Mouse (Mus musculus) T-helper 17 cell (primary cell): Measurements from ENCODE around the gene Gchfr.

Source experiments
- in situ Hi-C, 2 experiments: fragments of 300-600 bp; cut with MboI, MseI; formaldehyde crosslinking; loops; 1 replicate in 1 of 2; 2 replicates in 1 of 2; pipeline ENCODE4 v1.15.1; 2025; ENCODE audit warnings: high pct_unique_total_duplicates in 2 of 2

Gene Gchfr

DNA sequence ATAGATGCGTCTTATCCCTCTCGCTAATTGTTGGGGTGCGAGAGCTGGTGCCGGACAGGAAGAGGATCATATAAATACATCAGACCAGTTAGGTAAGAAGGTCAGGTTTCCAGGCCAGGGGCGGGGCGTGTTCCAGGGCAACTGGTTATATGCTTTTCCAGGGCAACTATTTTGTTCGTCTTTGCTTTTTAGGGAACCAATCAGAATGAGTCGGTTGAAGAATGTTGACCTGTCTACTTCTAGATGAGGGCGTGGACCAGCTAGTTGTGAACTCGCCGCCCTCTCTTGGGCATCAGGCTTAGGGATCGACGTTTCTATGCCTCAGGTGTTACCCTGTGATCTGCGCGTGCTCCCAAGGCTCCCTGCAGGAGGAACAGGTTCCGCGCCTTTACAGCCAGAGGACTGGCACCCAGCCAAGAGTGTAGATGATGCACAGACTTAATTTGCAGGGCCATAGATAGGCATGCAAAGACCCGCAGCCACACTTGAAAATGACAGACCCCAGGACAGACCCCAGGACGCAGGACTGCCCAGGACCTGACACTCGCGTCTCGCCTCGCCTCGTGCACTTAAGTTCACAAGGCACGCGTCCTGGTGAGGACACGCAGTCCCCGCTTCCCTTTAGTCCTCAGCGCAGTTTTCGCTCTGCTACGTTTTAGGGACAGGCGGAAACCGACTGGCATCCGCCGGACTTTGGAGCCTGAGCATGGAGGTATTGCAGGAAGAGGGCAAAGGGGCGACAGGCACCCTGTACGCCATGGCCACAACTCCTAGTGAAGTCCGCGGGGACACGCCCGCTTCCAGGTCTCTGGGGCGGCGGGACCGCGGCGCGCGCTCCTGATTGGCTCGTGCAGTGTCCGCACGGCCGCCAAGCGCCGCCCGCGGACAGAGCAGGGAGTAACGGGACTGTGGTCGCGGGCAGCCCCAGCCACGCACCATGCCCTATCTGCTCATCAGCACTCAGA lies at the start of gene Gchfr:
TSS of gene Gchfr (plus strand) at position 873 of the 965 bp plus-strand sequence.
- in situ Hi-C loops, result no loop called here

DNA sequence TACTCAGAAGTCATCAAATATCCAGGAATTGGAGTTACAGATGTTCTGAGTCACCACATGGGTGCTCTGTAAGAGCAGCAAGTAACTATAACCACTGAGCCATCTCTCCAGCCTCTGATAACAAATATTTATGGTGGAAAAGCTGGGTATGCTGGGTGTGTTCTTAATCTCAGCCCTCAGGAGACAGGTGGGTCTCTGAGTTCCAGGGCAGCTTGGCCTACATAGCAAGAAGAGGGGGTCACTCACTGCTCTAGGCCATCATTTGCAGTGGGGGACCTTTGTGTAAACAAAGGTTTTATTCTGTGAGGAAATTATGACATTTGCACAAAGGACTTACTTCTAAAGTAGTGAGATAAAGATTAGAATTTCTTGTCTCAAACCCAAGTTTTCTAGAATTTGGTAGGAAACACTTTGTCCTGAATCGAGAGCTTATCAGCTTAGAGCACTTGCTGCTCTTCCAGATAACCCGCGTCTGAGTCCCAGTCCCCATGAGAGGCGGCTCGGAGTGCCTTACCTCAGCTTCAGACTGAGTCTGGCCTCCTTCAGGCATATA lies 31.2 kb upstream of the Gchfr start:
- in situ Hi-C loops, result no loop called here

DNA sequence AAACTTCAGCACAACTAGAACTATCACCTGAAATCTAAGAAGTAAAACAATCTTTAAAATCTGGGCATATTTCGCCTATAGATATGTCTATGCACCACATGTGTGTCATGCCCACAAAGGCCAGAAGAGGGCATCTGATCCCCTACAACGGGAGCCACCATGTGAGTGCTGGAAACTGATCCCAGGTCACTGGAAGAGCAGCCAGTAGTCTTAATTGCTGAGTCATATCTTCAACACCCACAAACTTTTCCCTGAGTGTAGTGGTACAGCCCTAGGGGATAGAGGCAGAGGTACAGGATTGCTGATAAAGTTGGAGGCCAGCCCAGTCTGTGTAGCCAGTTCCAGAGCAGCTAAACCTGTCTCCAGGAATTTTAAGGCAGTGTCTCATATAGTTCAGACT lies 22.4 kb upstream of the Gchfr start:
- in situ Hi-C loops, result no loop called here

DNA sequence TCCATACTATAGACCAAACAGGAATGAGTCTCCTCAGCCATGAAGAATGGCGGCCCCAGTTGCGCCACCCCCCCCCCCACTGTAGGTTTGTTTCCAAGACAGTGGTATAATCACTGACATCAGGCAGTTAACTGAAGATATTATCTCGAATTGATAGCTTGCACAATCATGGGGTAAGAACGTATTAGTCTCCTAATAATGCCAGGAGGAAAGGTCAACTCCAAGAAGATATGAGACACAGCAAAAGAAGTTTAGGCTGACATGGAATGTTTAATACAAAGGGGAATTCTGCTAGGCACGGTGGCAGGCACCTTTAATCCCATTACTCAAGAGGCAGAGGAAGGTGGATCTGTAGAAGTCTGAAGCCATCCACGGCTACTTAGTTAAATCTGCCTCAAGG lies 21.1 kb upstream of the Gchfr start:
- in situ Hi-C loops, result no loop called here

DNA sequence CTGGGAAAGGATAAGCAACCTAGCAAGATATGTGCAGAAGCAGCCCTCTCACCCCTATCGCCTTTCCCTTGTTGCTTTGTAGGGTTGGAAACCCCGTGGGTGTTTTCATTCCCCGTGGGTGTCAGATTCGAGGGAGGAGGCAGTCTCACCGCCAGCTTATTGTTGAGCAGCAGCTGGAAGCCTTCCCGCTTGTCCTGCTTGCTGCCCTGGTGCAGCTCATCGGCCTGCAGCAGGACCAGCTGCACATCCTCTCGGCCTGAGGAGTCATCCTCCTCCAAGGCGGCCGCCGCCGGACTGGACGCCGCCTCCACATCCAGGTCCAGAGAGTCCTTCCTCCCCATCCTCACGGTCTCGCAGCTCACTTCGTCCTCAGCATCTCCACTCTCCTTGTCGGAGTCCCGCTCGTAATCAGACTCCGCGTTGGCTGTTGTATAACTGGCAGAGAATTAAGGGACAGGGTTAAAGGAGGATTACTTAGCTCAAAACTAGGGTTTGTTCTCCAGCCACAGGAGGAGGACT lies 20.4 kb upstream of the Gchfr start:
- in situ Hi-C loops, result no loop called here

DNA sequence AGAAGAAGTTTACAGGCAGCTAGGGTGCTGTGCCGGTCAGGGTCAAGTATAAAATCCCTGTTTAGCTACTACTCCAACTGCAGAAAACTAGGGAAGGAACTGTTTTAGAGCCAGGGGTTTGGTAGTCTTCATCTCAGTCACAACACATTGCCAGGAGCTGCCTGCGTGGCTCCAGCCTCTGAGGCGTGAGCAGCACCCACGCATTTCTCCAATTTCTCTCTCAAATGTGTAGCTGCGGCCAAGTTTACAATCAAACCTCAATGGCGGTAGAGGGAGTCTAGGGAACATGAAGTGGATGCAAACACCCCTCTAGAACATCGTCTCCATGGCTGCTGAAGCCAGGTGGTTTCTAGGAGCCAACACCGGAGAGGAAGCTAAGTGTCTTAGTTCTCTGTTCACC lies 19.8 kb upstream of the Gchfr start:
- in situ Hi-C loops, result no loop called here

DNA sequence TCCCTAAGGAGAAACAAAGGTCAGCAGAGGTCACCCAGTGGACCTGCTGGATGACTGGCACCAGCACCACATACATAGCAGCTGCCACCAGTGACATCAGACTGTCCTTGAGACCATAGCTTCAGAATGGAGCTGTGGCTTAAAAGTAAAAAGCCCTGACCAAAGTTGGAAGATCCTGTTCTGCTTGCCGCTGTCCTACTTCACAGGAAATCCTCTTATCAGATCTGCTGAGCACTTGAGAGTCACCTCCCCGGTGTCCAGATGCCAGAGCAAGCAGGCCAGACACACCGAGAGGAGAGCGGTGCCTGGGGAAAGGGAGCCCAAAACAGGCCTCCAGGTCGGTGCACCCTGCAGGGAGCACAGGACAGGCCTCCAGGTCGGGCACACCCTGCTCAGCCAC lies 15.3 kb upstream of the Gchfr start:
- in situ Hi-C loops, result no loop called here

DNA sequence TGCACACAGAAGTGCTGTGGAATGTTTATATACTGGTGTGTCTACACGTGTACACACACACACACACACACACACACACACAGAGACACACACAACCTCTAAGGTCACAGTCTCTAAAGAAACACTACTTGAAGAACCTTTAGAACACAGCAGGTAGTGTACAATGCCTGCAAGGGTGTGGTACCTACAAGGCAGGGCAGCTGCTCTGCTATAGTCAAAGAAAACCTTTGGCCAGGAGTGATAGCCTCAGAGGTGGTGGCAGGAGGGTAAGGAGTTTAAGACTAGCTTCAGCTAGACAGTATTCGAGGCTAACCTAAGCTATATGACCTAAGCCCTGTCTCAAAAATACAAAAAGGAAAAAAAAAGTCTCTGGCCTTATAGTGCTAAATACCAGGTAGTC lies 12.9 kb upstream of the Gchfr start:
- in situ Hi-C loops, result no loop called here

DNA sequence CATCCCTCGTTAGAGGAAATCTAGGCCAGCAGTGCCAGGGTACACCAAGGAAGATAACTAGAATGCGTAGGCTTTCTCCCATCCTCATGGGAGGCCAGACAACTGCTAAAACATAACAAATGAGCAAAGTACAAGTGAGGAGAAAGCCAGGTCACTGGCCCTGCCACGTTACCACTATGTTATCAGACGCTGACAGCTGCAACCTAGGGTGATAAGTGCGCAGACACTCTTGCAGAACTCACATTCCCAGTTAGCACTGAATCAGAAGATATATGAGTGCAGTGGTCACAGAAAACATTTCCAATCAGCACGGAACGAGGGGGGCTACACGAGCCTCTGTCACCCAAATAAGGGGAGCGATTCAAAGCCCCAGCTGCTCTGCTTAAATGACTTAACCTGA lies 12.2 kb upstream of the Gchfr start:
- in situ Hi-C loops, result no loop called here

DNA sequence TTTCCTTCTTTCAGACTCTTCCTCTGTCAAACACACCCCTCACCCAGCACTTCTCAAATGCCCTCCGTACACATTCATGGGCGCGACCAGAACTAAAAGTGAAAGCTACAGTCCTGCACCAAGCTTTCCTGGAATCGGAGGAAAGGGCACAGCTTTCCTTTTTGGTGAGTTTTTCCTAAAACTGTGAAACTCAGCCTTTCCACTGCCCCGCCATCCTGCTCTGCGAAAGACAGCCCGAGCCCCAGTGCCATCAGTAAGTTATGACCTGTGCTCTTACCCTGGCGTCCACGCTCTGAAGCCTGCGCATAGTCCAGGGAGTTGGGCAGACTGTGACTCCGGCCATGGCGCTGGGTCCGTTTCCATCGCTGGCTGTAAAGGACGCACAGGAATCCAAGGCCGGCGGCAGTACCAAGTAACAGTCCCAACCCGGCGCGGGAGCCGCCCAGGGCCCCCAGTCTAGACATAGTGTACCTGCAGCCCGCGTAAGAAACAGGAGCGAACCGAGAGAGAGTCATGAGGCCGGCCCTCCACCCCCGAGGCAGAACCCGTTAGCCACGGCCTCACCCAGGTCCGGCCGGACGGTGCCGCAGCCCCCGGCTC lies 11.4 kb upstream of the Gchfr start:
- in situ Hi-C loops, result no loop called here

DNA sequence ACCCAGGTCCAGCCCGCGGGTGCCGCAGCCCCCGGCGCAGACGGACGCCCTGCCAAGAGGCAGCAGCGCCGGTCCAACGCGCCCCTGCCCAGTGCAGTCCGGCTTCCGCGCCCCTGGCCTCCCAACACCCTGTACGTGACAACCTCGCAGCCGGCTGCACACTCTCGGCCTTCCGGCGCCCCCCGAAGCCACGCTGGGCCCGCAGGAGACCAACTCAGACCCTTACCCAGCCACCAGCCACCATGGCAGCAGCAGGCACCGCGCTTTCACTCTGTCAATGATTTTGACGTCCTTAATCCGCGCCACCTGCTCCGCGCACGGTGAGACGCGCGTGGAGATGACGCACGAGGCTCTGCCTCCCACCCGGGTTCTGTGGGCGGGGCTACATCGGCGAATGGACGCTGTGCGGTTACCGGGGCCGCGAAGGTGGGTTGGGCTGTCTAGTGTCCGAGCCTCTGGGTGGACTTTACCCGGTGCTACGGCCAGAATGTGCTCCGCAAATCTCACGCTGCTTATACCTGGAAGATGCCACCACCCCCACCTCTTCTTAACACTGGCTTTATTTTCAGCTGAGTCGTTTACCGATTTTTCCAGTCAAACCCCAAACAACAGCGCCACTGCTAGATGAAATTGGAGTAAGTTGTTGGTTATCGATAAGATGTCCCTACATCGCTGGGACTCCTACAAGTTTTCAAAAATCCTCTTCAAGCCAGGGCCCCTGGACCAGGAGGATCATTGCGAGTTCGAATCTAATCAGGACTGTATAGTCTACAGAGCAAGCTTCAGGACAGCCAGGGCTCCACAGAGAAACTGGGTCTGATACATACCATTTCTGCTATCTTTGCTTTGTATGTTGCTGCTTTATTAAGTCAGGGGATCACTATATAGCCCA lies 10.6 kb upstream of the Gchfr start, which contains the start of gene Rmdn3:
TSS of gene Rmdn3 (minus strand) at position 354 of the 892 bp plus-strand sequence.
- in situ Hi-C loops, result no loop called here

DNA sequence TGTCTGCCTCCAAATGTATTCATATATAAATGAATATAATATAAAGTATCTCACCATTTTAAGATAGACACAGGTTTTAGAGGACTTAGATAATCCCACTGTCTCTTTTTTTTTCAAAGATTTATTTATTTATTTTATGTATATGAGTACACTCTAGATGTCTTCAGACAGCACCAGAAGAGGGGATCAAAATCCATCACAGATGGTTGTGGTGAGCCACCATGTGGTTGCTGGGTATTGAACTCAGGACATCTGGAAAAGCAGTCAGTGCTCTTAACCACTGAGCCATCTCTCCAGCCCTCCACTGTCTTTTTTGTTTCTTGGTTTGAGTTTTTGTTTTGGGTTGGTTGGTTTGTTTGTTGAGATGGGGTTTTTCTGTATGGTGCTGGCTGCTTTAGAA lies 9.7 kb upstream of the Gchfr start:
- in situ Hi-C loops, result no loop called here

DNA sequence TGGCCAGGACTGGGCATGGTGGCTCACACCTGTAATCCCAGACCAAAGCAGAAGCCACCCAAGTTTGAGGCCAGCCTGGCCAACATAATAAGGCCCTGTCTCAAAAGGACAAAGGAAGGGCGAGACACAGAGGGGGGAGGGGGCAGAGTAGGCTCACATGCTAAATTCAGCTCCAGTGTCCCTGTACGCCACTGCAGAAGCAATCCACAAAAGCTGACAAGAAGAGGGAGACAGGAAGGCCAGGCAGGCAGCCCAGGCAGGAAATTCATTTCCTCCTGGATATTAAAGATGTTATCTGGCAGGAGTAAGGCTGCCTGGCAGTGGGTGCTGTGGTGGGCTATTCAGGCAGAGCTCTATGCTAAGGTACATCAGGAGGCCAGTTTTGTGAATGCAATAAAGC lies 6.3 kb upstream of the Gchfr start:
- in situ Hi-C loops, result loop anchor here in 1 of 2 experiments (5.0 kb wide), 1 partner anchor 36 kb away; no protein-coding TSS in a partner anchor

DNA sequence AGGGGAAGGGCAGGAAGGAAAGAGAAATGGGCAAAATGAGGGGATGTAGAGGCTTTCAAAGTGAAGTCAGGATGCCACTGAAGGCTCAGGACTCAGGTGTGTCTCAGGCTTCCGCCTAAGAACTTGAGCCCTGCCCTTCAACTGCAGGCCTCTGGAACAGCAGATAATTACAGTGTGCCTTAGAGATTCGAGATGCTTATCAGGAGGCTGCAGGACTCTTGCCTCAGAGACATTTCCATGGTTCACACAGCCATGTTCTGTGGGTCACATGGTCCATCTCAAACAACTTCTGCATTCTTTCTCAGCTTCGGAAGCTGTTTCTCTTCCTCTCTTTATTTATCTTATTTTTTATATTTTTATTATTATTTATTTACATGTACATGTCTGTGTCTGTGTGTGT lies 4.4 kb upstream of the Gchfr start:
- in situ Hi-C loops, result loop anchor here in 1 of 2 experiments (5.0 kb wide), 1 partner anchor 34 kb away; no protein-coding TSS in a partner anchor

DNA sequence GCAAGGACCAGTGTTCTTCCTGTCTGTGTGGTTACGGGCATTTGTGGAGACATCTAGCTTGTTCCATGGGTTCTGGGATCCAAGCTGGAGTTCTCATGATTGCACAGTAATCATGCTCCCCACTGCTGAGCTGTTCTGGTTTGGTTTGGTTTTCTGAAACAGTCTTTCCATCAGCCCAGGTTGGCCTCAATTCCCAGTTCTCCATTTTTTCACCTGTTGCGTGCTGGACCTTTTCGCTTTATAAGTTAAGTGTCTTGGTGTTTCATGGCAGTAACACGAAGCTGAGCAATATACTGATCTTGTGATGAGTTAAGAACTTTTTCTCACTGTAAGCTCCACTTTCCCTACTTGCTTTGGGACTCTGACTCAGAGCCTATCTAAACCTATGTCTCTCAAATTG lies 3.6 kb upstream of the Gchfr start:
- in situ Hi-C loops, result loop anchor here in 1 of 2 experiments (5.0 kb wide), 1 partner anchor 33 kb away; no protein-coding TSS in a partner anchor

DNA sequence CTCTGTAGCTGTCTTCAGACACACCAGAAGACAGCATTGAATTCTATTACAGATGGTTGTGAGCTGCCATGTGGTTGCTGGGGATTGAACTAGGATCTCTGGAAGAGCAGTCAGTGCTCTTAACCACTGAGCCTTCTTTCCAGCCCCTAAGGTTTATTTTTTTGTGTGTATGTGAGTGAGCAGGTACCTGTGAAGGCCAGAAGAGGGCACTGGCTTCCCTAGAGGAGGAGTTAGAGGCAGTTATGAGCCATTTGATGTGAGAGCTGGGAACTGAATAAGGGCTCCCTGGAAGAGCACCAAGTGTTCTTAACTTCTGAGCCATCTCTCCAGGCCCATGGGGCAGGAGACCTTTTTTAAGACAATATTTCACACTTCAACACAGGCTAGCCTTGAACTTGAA lies 2.2 kb upstream of the Gchfr start:
- in situ Hi-C loops, result no loop called here

DNA sequence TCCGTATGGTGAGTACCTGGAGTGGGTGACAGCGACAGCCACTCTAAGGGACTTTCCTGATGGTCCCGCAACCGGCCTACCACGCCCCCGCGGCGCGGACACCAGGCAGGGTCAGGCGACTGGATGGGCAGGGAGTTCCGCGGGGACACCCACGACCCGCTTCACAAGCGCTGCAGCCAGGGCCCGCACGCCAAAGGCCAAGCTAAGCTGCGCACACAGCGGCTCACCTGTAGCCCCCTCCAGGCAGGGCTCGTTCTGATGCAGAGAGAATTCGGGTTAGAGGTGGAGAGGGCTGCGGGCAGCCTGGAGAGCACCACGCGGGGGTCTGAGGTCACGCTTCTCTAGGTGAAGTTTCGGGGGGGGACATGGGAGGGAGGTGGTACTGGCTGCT lies 288 bp downstream of the Gchfr start:
- in situ Hi-C loops, result no loop called here

DNA sequence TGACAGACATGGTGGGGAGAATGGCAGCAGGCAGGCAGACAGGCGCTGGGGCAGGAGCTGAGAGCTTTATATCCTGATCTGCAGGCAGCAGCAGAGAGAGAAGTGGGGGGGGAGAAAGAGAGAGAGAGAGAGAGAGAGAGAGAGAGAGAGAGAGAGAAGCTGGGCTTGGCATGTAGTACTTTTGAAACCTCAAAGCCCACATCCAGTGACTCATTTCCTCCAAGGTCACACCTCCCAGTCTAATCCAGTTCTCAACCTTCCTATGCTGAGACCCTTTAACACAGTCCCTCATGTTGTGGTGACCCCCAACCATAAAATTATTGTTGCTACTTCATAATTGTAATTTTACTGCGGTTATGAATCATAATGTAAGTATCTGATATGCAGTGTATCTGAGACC lies 2.7 kb downstream of the Gchfr start:
- in situ Hi-C loops, result no loop called here

DNA sequence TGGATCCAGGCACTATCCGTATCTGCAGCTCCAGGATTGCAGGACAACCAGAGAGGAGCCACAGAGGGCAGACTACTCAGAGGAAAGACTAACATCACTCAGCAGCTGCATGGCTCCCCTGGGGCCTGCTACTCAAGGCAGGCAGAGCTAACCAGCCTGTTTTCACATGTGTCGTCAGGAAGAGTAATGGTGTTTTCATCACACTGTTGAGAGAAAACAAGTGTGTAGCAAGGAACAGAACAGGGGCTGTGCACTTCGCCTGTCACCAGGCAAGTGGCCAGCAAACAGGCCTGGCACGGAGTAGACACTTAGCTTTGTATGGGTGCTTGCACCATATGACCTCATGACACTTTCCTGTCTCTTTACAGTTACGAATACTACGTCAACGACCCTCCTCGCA lies 4.0 kb downstream of the Gchfr start:
- in situ Hi-C loops, result no loop called here

DNA sequence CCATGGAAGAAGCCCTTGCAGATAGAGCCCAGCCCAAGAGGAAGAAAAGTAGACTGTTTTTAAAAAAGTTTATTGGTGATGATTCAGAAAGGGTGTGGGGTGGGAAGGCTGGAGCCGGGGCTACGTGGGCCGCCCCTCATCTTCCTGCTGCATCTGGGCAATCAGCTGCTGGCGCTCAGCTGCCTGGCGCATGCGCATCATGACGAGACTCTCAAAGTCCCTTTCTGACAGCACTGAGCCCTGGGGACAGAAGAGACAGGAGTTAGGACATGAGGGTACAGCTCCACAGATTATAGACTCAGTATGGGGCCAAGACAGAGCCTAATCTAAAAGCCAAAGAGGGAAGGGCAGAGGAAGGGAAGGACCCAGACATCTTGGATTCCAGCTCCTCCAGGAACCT lies 4.9 kb downstream of the Gchfr start:
- in situ Hi-C loops, result no loop called here

DNA sequence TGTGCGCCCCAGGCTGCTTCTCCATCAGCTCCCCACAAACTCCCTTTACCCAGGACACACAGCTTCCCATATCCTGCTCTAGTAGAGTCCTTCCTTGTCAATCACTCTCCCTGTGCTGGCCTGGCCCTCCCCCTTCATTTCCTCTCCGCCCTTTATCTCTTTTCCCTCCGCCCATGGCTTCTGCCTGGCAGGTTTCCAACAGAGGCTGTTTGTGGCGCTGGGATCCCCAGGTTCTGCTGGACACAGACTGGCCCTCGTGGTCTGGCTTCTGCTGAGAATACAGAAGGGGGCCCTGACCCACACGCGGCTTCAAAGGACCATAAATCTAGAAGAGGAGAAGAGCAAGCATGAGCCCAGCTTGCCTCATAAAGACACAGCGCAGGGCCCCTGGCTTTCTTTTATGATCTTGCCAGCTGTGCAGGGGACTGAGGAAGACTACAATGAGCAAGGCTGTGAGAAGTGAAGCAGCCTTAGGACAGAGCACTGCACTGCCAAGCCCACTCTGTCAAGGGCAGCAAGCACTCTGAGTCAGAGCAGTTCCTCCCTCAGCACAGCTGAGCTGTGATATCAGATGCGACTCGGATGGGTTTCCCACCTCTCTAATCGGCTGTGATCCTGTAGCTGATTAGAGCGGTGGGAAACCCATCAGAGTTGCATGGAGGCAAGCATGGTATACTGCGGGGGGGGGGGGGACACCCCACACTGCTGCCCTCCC lies 5.4 kb downstream of the Gchfr start:
- in situ Hi-C loops, result no loop called here
